Mouse (Mus musculus): ENCODE data around the gene Gm21969.

Gene Gm21969

GRCm38 (mm10) chr4:139653238-139653637, 50.3 kb downstream of the Gm21969 start, which contains the start of gene Tas1r2:
Gene Tas1r2 (plus strand): TSS chr4:139653538.
- no peak for DNase-seq (ENCODE audit: low read depth, low spot score)

GRCm38 (mm10) chr4:139661897-139662296, 58.9 kb downstream of the Gm21969 start:
- DNase-seq (ENCODE audit: low read depth, low spot score), result no peak

GRCm38 (mm10) chr4:139667632-139668031, 64.6 kb downstream of the Gm21969 start:
- DNase-seq (ENCODE audit: low read depth, low spot score), result no peak

- DNase-seq (ENCODE audit: low read depth, low spot score), result peak; percentile 63
Measured at GRCm38 (mm10) chr4:139669847-139670246, 66.9 kb downstream of the Gm21969 start.

DNA sequence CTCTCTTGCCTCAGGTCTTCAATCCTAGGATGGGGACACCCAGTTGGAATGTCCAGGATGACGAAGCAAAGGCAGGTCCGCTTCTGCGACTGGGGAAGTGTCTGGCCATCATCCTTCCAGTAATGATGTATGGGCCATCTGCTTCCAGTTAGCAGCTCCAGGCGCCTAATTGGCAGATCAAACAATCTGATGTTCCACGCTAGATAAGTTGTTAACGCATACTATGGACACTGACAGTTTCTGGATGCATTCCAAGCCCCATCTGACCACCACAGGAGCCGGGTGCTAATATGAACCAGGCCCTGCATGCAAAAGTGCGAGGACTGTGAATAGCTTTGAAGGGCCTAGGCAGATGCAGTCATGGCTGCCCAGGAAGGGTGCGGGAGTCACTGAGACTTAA, 72.7 kb downstream of the Gm21969 start:
- no peak for DNase-seq (ENCODE audit: low read depth, low spot score)

- DNase-seq (ENCODE audit: low read depth, low spot score), result no peak
Measured at GRCm38 (mm10) chr4:139683728-139684638, 81.0 kb downstream of the Gm21969 start.

DNA sequence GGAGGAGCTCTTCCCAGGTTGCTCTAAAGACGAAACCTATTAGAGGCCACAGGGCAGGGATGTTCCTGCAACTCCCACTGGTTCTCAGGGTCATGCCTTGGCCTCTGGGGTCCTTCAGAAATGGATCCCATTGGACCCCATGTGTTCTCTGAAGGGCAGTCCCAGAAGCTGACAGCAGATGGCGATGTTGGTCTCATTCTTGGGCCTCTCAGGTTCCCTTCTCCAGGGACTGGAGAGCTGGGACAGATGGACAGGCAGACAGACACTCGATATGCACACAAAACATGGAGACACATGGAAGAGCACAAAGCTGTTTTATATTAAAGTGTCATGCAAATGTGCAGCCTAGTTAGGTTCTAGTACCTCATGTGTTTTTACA, 81.6 kb downstream of the Gm21969 start:
- peak; percentile 57 for DNase-seq (ENCODE audit: low read depth, low spot score)

- DNase-seq (ENCODE audit: low read depth, low spot score), result no peak
Measured at GRCm38 (mm10) chr4:139688058-139688457, 85.1 kb downstream of the Gm21969 start.

- DNase-seq (ENCODE audit: low read depth, low spot score), result no peak
Measured at GRCm38 (mm10) chr4:139689627-139690269, 86.8 kb downstream of the Gm21969 start.

GRCm38 (mm10) chr4:139693315-139693714, 90.3 kb downstream of the Gm21969 start:
- no peak for DNase-seq (ENCODE audit: low read depth, low spot score)

GRCm38 (mm10) chr4:139697755-139698154, 94.8 kb downstream of the Gm21969 start:
- peak; percentile 34 for DNase-seq (ENCODE audit: low read depth, low spot score)

DNA sequence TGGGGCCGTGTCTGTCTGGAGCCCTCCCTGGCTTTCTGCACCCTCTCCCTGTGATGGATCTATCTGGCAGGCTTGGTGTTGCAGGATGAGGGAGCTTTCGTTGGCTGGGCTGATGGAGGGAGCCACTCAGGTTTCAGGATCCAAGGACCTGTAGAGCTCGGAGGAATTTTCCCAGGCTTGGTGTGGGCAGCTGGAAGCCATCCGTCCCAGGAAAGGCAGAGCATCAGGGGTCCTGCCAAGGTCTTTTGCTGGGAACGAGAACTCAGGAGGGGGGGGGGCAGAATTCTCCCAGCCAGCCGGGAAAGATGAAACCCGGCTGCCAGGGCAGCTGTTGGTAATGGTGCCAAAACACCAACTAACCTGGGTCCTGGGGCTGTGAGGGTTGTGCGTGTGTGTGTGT, 95.6 kb downstream of the Gm21969 start:
- DNase-seq (ENCODE audit: low read depth, low spot score), result no peak

- DNase-seq (ENCODE audit: low read depth, low spot score), result no peak
Measured at GRCm38 (mm10) chr4:139702914-139703313, 99.9 kb downstream of the Gm21969 start.

GRCm38 (mm10) chr4:139703468-139703867, 100.5 kb downstream of the Gm21969 start:
- DNase-seq (ENCODE audit: low read depth, low spot score), result no peak

DNA sequence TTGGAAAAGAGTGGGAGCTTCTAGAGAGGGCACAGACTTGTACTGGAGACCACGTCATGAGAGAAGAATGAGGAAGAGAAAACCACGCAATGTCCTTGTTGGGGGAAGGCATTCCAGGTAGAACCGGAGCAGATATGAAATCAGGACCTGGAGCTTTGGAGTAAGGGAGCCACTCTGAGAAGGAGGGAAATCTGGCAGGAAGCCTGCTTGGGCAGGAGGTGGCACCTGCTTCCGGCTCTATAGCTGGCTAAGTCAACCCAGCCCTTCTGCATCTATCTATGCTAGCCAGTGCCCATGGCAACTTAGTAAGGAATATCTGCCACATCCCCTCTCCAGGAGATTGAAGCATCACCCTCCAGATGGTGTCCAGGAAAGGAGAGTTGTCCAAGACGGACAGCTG, 103.0 kb downstream of the Gm21969 start:
- no peak for DNase-seq (ENCODE audit: low read depth, low spot score)

DNA sequence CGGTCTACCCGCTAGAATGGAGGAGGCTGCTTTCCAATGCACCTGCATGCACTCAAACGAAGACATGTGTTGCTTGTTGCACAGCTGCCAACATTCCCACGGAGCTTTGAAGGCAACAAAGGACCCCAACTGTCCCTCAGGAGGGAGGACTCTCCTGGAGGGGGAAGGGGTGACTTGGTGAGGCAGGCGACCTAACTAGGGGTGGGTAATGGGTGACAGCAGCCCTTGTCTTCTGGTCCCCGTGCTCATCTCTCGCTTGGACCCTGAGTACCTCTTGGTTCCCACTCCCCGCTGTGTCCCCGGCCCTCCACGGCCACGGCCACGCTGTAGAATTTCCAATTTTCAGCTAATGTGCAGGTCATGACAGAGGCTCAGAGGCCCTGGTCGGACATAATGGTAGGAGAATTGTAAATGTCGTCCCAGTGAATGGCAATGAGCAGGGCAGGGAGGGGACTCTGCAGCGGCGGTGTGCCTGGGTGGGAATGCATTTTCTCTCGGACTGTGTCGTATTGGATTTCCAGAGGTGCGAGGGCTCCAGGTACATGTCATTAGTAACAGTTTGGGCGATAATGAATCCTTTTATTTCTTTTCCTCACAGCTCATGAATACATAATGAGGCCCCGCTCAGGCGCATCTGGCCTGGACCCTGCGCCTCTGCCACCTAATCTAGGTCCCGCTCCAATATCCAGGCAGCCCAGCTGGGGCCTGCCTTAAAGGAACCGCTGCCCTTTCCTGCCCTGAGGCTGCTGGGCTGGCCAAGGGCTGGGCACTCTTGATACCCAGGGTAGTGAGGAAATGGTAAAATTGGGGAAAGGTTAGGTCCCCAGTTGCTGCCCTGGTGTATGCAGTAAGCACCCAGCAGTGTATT, 107.7 kb downstream of the Gm21969 start:
- no peak for DNase-seq (ENCODE audit: low read depth, low spot score)
